Mouse (Mus musculus): ENCODE results near the gene Zfp651.

- no peak for TF ChIP-seq CTCF (IDR thresholded peaks at IDR 0.05; ENCODE audit: borderline replicate concordance, insufficient read depth, low read depth, low read length)
- no peak for TF ChIP-seq POLR2A (IDR thresholded peaks at IDR 0.05; ENCODE audit: borderline replicate concordance, insufficient read depth, low read length)
Observed at GRCm38 (mm10) chr9:121786359-121786758, 27.2 kb downstream of the Zfp651 start.
